Mouse (Mus musculus) lung, adult 2 months (tissue): ENCODE measurements at regions not wholly inside any gene's neighbourhood (a gene's known extent, or its start where the extent isn't known, plus 50 kb on each side); places are given as distances from the start of the nearest gene placed in this dataset.

Source experiments
- CTCF ChIP-seq: fragments of 200-500 bp; IDR thresholded peaks from 2 replicates; pipeline ENCODE4 v1.5.1; 2011; ENCODE audit warnings: mild to moderate bottlenecking, low read length, control low read depth; ENCODE audit not compliant: insufficient read depth
- POLR2A ChIP-seq: fragments of 200-500 bp; IDR thresholded peaks from 2 replicates; pipeline ENCODE4 v1.6.1; 2011; ENCODE audit warnings: low read depth, mild to moderate bottlenecking, control low read depth, low read length, borderline replicate concordance; ENCODE audit errors: extremely low read depth

DNA sequence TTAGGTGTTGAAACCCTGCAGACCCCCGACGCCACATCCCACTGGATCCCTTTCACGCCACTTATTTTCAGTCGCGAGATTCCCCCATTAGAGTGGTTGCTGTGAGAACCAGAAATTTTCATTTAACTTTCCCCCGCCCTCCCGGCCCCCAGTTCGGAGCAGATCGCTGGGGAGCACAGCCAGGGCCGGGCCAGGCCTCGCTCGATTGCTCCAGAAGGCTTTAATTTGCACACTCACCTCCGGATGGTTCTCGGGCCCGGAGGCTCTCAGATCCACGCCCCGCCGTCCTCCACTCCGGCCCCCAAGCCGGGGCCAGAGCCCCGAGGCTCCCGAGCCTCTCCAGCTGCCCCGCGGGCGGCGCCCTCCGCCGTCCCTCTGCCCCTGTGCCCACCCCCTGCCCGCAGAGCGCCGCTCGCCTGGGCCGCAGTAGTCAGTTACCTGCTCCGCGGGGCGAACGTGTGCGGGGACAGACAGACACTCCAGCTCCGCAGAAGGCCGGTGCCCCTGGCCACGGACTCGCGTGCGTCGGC, 179.7 kb upstream of the Gdi2 start:
- no peak for TF ChIP-seq CTCF
- TF ChIP-seq POLR2A, result no peak
